9 mouse cellular contexts compared by ENCODE assay signal in the genomic region with DNA sequence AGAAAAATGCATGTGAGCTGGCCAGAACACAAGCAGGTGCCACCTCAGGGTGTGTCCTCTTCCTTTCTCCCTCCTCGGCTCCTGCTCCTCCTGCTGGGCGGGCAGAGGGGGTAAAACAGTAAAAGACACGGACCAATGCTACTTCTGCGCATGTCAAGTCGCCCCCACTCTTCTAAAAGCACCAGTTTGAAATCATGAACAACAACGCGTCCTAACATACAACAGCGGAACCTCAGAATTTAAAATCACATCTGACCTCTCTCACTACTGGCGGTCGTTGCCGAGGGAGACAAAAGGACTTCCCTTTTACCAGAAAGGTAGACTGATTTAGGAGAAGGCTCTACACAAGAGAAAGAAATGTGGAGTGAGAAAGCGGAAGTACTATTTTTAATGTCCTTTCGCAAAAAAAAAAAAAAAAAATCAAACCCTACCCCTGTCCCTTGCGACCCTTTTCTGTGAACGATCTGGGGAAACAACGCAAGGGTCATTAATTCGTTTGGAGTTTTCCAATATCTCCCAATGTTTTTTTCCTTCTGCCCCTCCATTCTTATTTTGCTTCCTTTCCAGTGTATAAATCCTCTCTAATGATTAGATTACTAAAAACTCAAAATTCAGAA. TPM values are rescaled to one million over a fixed set of nuclear protein-coding genes. Genes with fewer than 3 reads are reported as not detected.
A peak's percentile ranks its signal among the peaks of the same experiment; 100 is the strongest.
DNase-seq lines count a peak whose midpoint lies in the region; ATAC-seq lines count a peak whose summit lies in the region.
"Had no signal": no experiment of that assay in that cellular context is flagged by ENCODE, and none has a peak within 500 bp of the region (broad histone marks: within the 10 kb centered on the region; RNA-seq: fewer than 3 reads in every experiment).

No protein-coding gene starts in this region.

- H3K27me3 ChIP-seq in liver, embryonic 11.5 days (replicated peaks; ENCODE audit: control insufficient read depth, insufficient read depth, low read length): no peaks in the 10 kb centered on the region
- no peaks in the 10 kb centered on the region for H3K27me3 ChIP-seq in neural tube, embryonic 15.5 days (replicated peaks)

- 59% methylated on average over 17 of the region's 17 CpGs for WGBS in liver, embryonic 11.5 days
- 40% methylated on average over 17 of the region's 17 CpGs for WGBS in neural tube, embryonic 15.5 days

- H3K27ac ChIP-seq in liver, embryonic 11.5 days (ENCODE audit: low read depth, low read length): no peak overlapping the region
- H3K27ac ChIP-seq in neural tube, embryonic 15.5 days (replicated peaks): no peak overlapping the region

- H3K4me2 ChIP-seq in liver, embryonic 11.5 days: peak overlapping the region; percentile 33
- peak overlapping the region; percentile 22 for H3K4me2 ChIP-seq in neural tube, embryonic 15.5 days

- no peaks in the 10 kb centered on the region for H3K9me3 ChIP-seq in liver, embryonic 11.5 days (ENCODE audit: control insufficient read depth, low read length)
- no peaks in the 10 kb centered on the region for H3K9me3 ChIP-seq in neural tube, embryonic 15.5 days (replicated peaks)

- H3K9ac ChIP-seq in liver, embryonic 11.5 days (ENCODE audit: low read depth, low read length): no peak overlapping the region
- no peak overlapping the region for H3K9ac ChIP-seq in neural tube, embryonic 15.5 days (replicated peaks)

- peak; percentile 59 for DNase-seq in B cell, adult 2 months
- peak; percentile 42 to 45 for DNase-seq in CD8-positive naive resting alpha-beta T cell, adult 2 months (ENCODE audit: low read depth in 2 of 2, low spot score in 2 of 2)
- DNase-seq in liver, embryonic 11.5 days (ENCODE audit: low spot score): no peak
- DNase-seq in kidney, postnatal 14 days: no peak
- DNase-seq in kidney, postnatal 25 days: no peak
- no peak for DNase-seq in kidney, postnatal 10 days
- DNase-seq: gastrocnemius, postnatal 36 days; lung, postnatal 14 days had no signal

- no peak for ATAC-seq in liver, embryonic 11.5 days (replicated peaks; ENCODE audit: low FRiP score)
- ATAC-seq in neural tube, embryonic 15.5 days (ENCODE audit: low FRiP score): no peak

- peaks cover 60% of the 10 kb centered on the region for H3K4me1 ChIP-seq in liver, embryonic 11.5 days (replicated peaks; ENCODE audit: control insufficient read depth, insufficient read depth, low read length)
- peaks cover 22% of the 10 kb centered on the region for H3K4me1 ChIP-seq in neural tube, embryonic 15.5 days

- peaks cover 7% of the 10 kb centered on the region for H3K36me3 ChIP-seq in liver, embryonic 11.5 days (ENCODE audit: control insufficient read depth, insufficient read depth, low read length)
- H3K36me3 ChIP-seq in neural tube, embryonic 15.5 days: no peaks in the 10 kb centered on the region

- H3K4me3 ChIP-seq in liver, embryonic 11.5 days (ENCODE audit: low read depth, low read length): no peak overlapping the region
- H3K4me3 ChIP-seq in neural tube, embryonic 15.5 days (replicated peaks): no peak overlapping the region

RNA-seq across cellular contexts. Expression of a gene that starts 7.7 kb away (rescaled TPM):
- 35.0 and 37.3 TPM in 2 replicates for polyA plus RNA-seq in liver, embryonic 11.5 days (2014; fragmentation: Nextera tagmentation; extraction: Ambion mirVana)
- polyA plus RNA-seq in neural tube, embryonic 15.5 days (2015; fragmentation: Nextera tagmentation; extraction: Ambion mirVana): 34.4 and 36.9 TPM in 2 replicates

Comparison
In these comparisons a context has a peak if more than half of its experiments do, and no peak if none do; other contexts are left out.
1. DNase-seq: peak in B cell, adult 2 months (2 of 2) and CD8-positive naive resting alpha-beta T cell, adult 2 months (2 of 2); none in liver, embryonic 11.5 days (single experiment), kidney, postnatal 14 days (single experiment), kidney, postnatal 25 days (0 of 2) and kidney, postnatal 10 days (single experiment).